Mouse (Mus musculus) heart, adult 2 months (tissue): Measurements from ENCODE around the gene Ninj1.

Experiments
- CTCF ChIP-seq: fragments of 200-600 bp; IDR thresholded peaks from 2 replicates; pipeline ENCODE4 v1.8.1; 2022; ENCODE audit warnings: antibody characterized with exemption, mild to moderate bottlenecking, moderate library complexity
- POLR2A ChIP-seq: fragments of 200-500 bp; IDR thresholded peaks from 2 replicates; pipeline ENCODE4 v1.6.1; 2011; ENCODE audit warnings: mild to moderate bottlenecking, low read depth, low read length, control low read depth; ENCODE audit not compliant: insufficient read depth

- TF ChIP-seq CTCF, result no peak
- peak; percentile 81; the same call in 1 of the 2 replicates for TF ChIP-seq POLR2A
These were observed 28.4 kb downstream of the Ninj1 start, which contains the start of gene Card19 for GRCm38 (mm10) chr13:49215504-49216219.
